Mouse (Mus musculus): ENCODE data around the gene Trpc4ap.

GRCm38 (mm10) chr2:155695316-155695715, 3.1 kb upstream of the Trpc4ap start:
- TF ChIP-seq CTCF (IDR thresholded peaks at IDR 0.05; ENCODE audit: control insufficient read depth, insufficient read depth, insufficient read length), result no peak
- TF ChIP-seq MYOG (IDR thresholded peaks at IDR 0.05; ENCODE audit: control insufficient read depth, extremely low read depth, insufficient read length), result no peak
- no peak for TF ChIP-seq CEBPB (IDR thresholded peaks at IDR 0.05; ENCODE audit: low read depth)
- TF ChIP-seq MAX (IDR thresholded peaks at IDR 0.05), result no peak
- TF ChIP-seq MYOD1 (IDR thresholded peaks at IDR 0.05; ENCODE audit: control insufficient read depth, insufficient read length, low read depth), result no peak
- no peak for TF ChIP-seq FOSL1 (IDR thresholded peaks at IDR 0.05; ENCODE audit: insufficient read depth, low read length, poor library complexity, severe bottlenecking)
- TF ChIP-seq USF1 (IDR thresholded peaks at IDR 0.05; ENCODE audit: low read depth), result no peak
